Mouse (Mus musculus): ENCODE results near the gene Sh3bgrl3. TPM values are rescaled to one million over a fixed set of nuclear protein-coding genes. Genes with fewer than 3 reads are reported as not detected.

Sh3bgrl3 gene
- polyA plus RNA-seq, 1 experiment from 2014 or later, result 215 TPM

GRCm38 (mm10) chr4:134101979-134102741 is 26.4 kb downstream of the Sh3bgrl3 start, which contains the start of gene Ubxn11:
TSS of gene Ubxn11 (plus strand) at chr4:134102570.
- TF ChIP-seq EP300 (IDR thresholded peaks at IDR 0.05; ENCODE audit: low read depth) (no peak), CTCF (IDR thresholded peaks at IDR 0.05; ENCODE audit: low read depth) (no peak)
- peak within 1 kb of the TSS; percentile 87 for H3K4me2 ChIP-seq (ENCODE audit: low read depth, low read length)
- peaks cover 22% of the 10 kb centered on the region for H3K4me1 ChIP-seq (ENCODE audit: insufficient read depth)
- 18% methylated on average over 32 of the region's 34 CpGs for WGBS (ENCODE audit: insufficient replicate concordance)
- no peaks in the 10 kb centered on the region for H3K36me3 ChIP-seq (replicated peaks; ENCODE audit: insufficient read depth, low read length)
- no peaks in the 10 kb centered on the region for H3K27me3 ChIP-seq (ENCODE audit: insufficient read depth, low read length)
- no peaks in the 10 kb centered on the region for H3K9me3 ChIP-seq (ENCODE audit: low read length)
- DNase-seq (peak; percentile 88), ATAC-seq (peak; percentile 96)
- H3K27ac ChIP-seq (ENCODE audit: low read depth), result no peak within 1 kb of the TSS
- peak within 1 kb of the TSS; percentile 67 for H3K4me3 ChIP-seq (ENCODE audit: low read depth, low read length)
- peak within 1 kb of the TSS; percentile 55 for H3K9ac ChIP-seq (replicated peaks)

DNA sequence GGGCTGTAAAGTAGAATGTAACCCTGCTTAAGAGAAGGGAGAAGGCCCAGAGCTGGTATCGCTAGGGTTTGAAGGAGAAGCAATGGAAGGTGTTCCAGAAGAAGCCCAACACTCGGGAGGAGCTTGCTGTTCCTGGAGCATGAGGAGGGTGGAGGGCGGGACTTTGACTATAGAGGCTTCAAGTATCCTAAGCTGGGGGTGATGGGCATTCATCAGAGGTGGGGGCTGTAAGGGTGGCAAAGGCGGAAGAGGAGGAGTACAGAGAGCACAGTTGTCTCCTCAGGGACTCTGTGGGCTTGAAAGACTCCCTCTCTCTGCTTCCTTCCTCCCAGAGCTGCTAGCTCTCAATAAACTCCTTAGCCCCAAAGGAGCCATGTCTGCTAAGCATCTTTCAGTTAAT is 28.3 kb downstream of the Sh3bgrl3 start:
- 0 out of 2 replicates have a peak overlapping the region, but pooled peaks have one; percentile 11 for H3K27ac ChIP-seq (ENCODE audit: low read depth)
- no peak overlapping the region for H3K4me3 ChIP-seq (ENCODE audit: low read depth, low read length)
- TF ChIP-seq CTCF (IDR thresholded peaks at IDR 0.05; ENCODE audit: low read depth) (no peak), EP300 (IDR thresholded peaks at IDR 0.05; ENCODE audit: low read depth) (no peak)
- no peak overlapping the region for H3K9ac ChIP-seq (replicated peaks)
- WGBS (ENCODE audit: insufficient replicate concordance), result 76% methylated on average over 4 of the region's 4 CpGs
- H3K4me1 ChIP-seq (ENCODE audit: insufficient read depth), result peaks cover 24% of the 10 kb centered on the region
- no peaks in the 10 kb centered on the region for H3K36me3 ChIP-seq (replicated peaks; ENCODE audit: insufficient read depth, low read length)
- H3K9me3 ChIP-seq (ENCODE audit: low read length), result no peaks in the 10 kb centered on the region
- H3K27me3 ChIP-seq (ENCODE audit: insufficient read depth, low read length), result no peaks in the 10 kb centered on the region
- no peak for DNase-seq
- ATAC-seq, result no peak
- H3K4me2 ChIP-seq (ENCODE audit: low read depth, low read length), result no peak overlapping the region

DNA sequence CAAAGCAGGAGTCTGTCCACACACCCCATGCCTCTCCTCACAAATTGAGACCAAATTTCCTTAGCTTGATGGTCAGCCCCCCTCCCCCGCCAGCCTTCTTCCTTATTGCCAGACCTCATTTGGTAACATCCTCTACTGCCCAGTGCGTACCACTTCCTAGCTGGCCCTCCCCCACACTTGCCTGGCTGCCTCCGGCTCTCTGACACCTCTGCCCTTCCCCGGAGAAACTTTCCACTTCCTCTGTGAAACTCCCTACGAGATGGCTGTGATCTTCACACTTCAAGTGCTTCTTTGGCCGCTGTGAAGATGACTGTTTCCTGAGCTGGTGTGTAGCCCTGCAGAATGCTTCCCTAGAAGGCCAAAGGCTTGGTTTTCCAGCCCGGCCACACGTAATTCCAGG is 30.0 kb downstream of the Sh3bgrl3 start:
- DNase-seq (peak; percentile 77), ATAC-seq (peak; percentile 37)
- H3K9me3 ChIP-seq (ENCODE audit: low read length), result no peaks in the 10 kb centered on the region
- H3K4me1 ChIP-seq (ENCODE audit: insufficient read depth), result peaks cover 24% of the 10 kb centered on the region
- no peaks in the 10 kb centered on the region for H3K27me3 ChIP-seq (ENCODE audit: insufficient read depth, low read length)
- no peak overlapping the region for H3K9ac ChIP-seq (replicated peaks)
- no peak overlapping the region for H3K4me3 ChIP-seq (ENCODE audit: low read depth, low read length)
- peak overlapping the region; percentile 38; the same call in 1 of the 2 replicates for H3K4me2 ChIP-seq (ENCODE audit: low read depth, low read length)
- no peaks in the 10 kb centered on the region for H3K36me3 ChIP-seq (replicated peaks; ENCODE audit: insufficient read depth, low read length)
- TF ChIP-seq CTCF (IDR thresholded peaks at IDR 0.05; ENCODE audit: low read depth), result no peak
- TF ChIP-seq EP300 (IDR thresholded peaks at IDR 0.05; ENCODE audit: low read depth), result no peak
- peak overlapping the region; percentile 85 for H3K27ac ChIP-seq (ENCODE audit: low read depth)
- 31% methylated on average over 8 of the region's 8 CpGs for WGBS (ENCODE audit: insufficient replicate concordance)

- Histone ChIP-seq H3K27me3 (ENCODE audit: insufficient read depth, low read length) (no peaks in the 10 kb centered on the region), H3K4me1 (ENCODE audit: insufficient read depth) (peaks cover 18% of the 10 kb centered on the region), H3K9ac (replicated peaks) (no peak overlapping the region), H3K9me3 (ENCODE audit: low read length) (no peaks in the 10 kb centered on the region), H3K27ac (ENCODE audit: low read depth) (peak overlapping the region; percentile 85), H3K4me3 (ENCODE audit: low read depth, low read length) (no peak overlapping the region), H3K4me2 (ENCODE audit: low read depth, low read length) (0 out of 2 replicates have a peak overlapping the region, but pooled peaks have one; percentile 16), H3K36me3 (replicated peaks; ENCODE audit: insufficient read depth, low read length) (no peaks in the 10 kb centered on the region)
- peak; percentile 29; the same call in 1 of the 2 replicates for TF ChIP-seq EP300 (IDR thresholded peaks at IDR 0.05; ENCODE audit: low read depth)
- no peak for TF ChIP-seq CTCF (IDR thresholded peaks at IDR 0.05; ENCODE audit: low read depth)
- ATAC-seq (peak; percentile 51), DNase-seq (peak; percentile 37)
- WGBS (ENCODE audit: insufficient replicate concordance), result 38% methylated on average over 5 of the region's 5 CpGs
These were observed 31.5 kb downstream of the Sh3bgrl3 start for GRCm38 (mm10) chr4:134097015-134097608.

DNA sequence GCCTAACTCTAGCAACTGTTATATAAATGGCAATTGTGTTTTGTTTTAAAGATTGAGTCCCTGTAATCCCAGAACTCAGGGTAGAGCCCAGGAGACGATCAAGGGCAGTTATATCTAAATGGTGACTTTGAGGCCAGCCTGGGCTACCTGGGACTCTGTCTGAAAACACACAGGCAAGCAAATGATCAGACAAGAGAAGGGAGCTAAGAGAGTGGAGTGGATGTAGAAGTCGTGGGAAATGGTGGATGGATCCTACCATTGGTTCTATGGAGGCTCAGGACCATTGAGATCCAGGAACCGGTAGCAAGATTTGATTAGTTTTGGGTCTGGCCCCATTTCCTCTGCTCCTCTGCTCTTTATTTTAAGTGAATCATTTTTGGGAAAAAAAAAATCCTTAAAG is 32.5 kb downstream of the Sh3bgrl3 start:
- H3K9me3 ChIP-seq (ENCODE audit: low read length), result no peaks in the 10 kb centered on the region
- H3K27ac ChIP-seq (ENCODE audit: low read depth), result peak overlapping the region; percentile 85
- 82% methylated on average over 3 of the region's 3 CpGs for WGBS (ENCODE audit: insufficient replicate concordance)
- H3K4me2 ChIP-seq (ENCODE audit: low read depth, low read length), result no peak overlapping the region
- no peak overlapping the region for H3K4me3 ChIP-seq (ENCODE audit: low read depth, low read length)
- no peak for TF ChIP-seq EP300 (IDR thresholded peaks at IDR 0.05; ENCODE audit: low read depth)
- TF ChIP-seq CTCF (IDR thresholded peaks at IDR 0.05; ENCODE audit: low read depth), result no peak
- H3K36me3 ChIP-seq (replicated peaks; ENCODE audit: insufficient read depth, low read length), result no peaks in the 10 kb centered on the region
- DNase-seq (no peak), ATAC-seq (no peak)
- peaks cover 14% of the 10 kb centered on the region for H3K4me1 ChIP-seq (ENCODE audit: insufficient read depth)
- H3K9ac ChIP-seq (replicated peaks), result no peak overlapping the region
- H3K27me3 ChIP-seq (ENCODE audit: insufficient read depth, low read length), result no peaks in the 10 kb centered on the region

DNA sequence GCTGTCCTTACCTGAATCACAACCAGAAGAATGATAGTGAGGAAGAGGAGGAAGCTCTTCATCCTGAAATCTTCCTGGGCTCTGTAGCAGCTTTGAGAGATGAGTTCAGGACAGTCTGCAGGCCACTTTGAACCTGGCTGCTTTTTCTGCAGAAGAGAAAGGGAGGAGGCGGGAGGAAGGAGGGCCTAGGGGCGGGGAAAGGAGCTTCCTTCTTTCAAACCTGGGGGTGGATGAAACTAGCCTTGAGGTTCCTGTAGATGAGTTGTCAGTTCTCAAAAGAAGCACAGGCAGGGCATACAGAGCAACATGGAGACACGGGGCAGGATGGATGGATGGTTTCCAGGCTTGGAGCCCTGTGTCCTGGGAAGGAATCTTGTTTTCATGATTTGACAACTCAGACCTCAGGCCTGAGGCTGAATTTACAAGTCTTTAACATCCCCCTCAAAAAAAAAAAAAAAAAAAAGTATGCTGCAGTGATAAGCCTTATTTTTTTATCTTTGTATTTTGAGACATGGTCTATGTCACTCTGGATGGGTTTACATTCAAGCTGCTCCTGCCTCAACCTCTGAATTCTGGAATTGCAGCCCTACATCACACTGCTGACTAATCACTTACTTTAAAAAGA is 33.6 kb downstream of the Sh3bgrl3 start, which contains the start of gene Cd52:
Gene Cd52 (minus strand): TSS at position 160 of the 625 bp plus-strand sequence.
- H3K27me3 ChIP-seq (ENCODE audit: insufficient read depth, low read length), result no peaks in the 10 kb centered on the region
- H3K4me2 ChIP-seq (ENCODE audit: low read depth, low read length), result peak within 1 kb of the TSS; percentile 59
- ATAC-seq (no peak), DNase-seq (peak; percentile 57)
- peak within 1 kb of the TSS; percentile 55 for H3K27ac ChIP-seq (ENCODE audit: low read depth)
- peak within 1 kb of the TSS; percentile 43 for H3K4me3 ChIP-seq (ENCODE audit: low read depth, low read length)
- no peaks in the 10 kb centered on the region for H3K9me3 ChIP-seq (ENCODE audit: low read length)
- peak within 1 kb of the TSS; percentile 30; the same call in 1 of the 2 replicates for H3K9ac ChIP-seq (replicated peaks)
- 37% methylated on average over 3 of the region's 3 CpGs for WGBS (ENCODE audit: insufficient replicate concordance)
- TF ChIP-seq CTCF (IDR thresholded peaks at IDR 0.05; ENCODE audit: low read depth), result no peak
- TF ChIP-seq EP300 (IDR thresholded peaks at IDR 0.05; ENCODE audit: low read depth), result no peak
- H3K36me3 ChIP-seq (replicated peaks; ENCODE audit: insufficient read depth, low read length), result no peaks in the 10 kb centered on the region
- H3K4me1 ChIP-seq (ENCODE audit: insufficient read depth), result peaks cover 12% of the 10 kb centered on the region

Measured in liver, postnatal 0 days (tissue).